In the genomic region with DNA sequence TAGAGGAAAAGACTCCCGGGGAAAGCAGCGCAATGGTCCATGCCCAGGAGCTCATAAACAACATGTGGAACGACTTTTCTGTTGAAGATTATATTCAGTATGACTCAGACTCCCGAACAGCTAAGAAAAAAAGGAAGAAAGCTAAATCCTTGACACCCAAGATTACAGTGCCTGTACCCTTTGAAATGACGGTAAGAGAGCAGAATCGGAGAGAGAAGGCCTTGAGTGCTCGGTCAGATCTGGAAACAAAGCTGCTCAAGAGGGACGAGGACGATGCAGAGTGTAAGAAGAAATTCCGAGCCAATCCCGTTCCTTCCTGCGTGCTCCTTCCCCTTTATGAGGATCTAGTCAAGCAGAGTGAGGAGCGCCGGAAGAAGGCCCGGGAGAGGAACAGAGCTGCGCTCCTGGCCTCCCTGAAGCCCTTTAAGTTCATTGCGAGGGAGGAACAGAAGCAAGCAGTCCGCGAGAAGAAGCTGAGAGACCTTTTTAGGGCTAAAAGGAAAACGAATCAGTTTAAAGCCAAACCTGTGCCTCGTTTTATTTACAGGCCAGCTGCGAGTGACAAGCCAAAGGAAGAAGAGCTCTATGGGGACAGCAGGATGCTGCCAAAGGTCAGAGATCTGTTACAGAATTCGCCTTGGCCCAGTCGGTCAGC, we compare ENCODE assay signal across 21 mouse cellular contexts. TPM values are rescaled to one million over a fixed set of nuclear protein-coding genes. Genes with fewer than 3 reads are reported as not detected.
A peak's percentile ranks its signal among the peaks of the same experiment; 100 is the strongest.
DNase-seq lines count a peak whose midpoint lies in the region; ATAC-seq lines count a peak whose summit lies in the region.
"Had no signal": no experiment of that assay in that cellular context is flagged by ENCODE, and none has a peak within 500 bp of the region (broad histone marks: within the 10 kb centered on the region; RNA-seq: fewer than 3 reads in every experiment).

No protein-coding gene starts in this region.

- no peak overlapping the region for H3K4me2 ChIP-seq in embryonic facial prominence, embryonic 13.5 days
- H3K4me2 ChIP-seq in forebrain, embryonic 14.5 days (ENCODE audit: low read length), result no peak overlapping the region

- no peaks in the 10 kb centered on the region for H3K9me3 ChIP-seq in embryonic facial prominence, embryonic 13.5 days
- H3K9me3 ChIP-seq in forebrain, embryonic 14.5 days (replicated peaks; ENCODE audit: control insufficient read depth, low read length), result no peaks in the 10 kb centered on the region
- H3K9me3 ChIP-seq: G1E had no signal

- no peak overlapping the region for H3K27ac ChIP-seq in embryonic facial prominence, embryonic 13.5 days
- H3K27ac ChIP-seq in forebrain, embryonic 14.5 days (ENCODE audit: low read depth, low read length), result no peak overlapping the region

- no peaks in the 10 kb centered on the region for H3K4me1 ChIP-seq in embryonic facial prominence, embryonic 13.5 days
- no peaks in the 10 kb centered on the region for H3K4me1 ChIP-seq in forebrain, embryonic 14.5 days (ENCODE audit: control insufficient read depth, insufficient read depth, low read length)
- H3K4me1 ChIP-seq: megakaryocyte, embryonic 14.5 days had no signal

- no peaks in the 10 kb centered on the region for H3K27me3 ChIP-seq in embryonic facial prominence, embryonic 13.5 days
- H3K27me3 ChIP-seq in forebrain, embryonic 14.5 days (replicated peaks; ENCODE audit: control insufficient read depth, insufficient read depth, low read length), result no peaks in the 10 kb centered on the region

- no peak for ATAC-seq in embryonic facial prominence, embryonic 13.5 days (ENCODE audit: insufficient number of reproducible peaks, insufficient read depth, low FRiP score, low TSS enrichment, low read depth)
- no peak for ATAC-seq in forebrain, embryonic 14.5 days
- ATAC-seq: forebrain, embryonic 16.5 days; liver, postnatal 0 days had no signal

- 55% methylated on average over 24 of the region's 24 CpGs for WGBS in embryonic facial prominence, embryonic 13.5 days
- WGBS in forebrain, embryonic 14.5 days, result 74% methylated on average over 24 of the region's 24 CpGs

- peak; percentile 9 to 27 for DNase-seq in heart, adult 18-20 months
- no peak for DNase-seq in heart, adult 8-10 months (ENCODE audit: low spot score)
- peak; percentile 34 for DNase-seq in ovary, adult 18-20 months (ENCODE audit: low spot score)
- no peak for DNase-seq in ovary, postnatal 10 days (ENCODE audit: low spot score)
- peak; percentile 26 to 43 for DNase-seq in adrenal gland, adult 18-20 months (ENCODE audit: low spot score in 2 of 2)
- no peak for DNase-seq in forebrain, embryonic 14.5 days (ENCODE audit: low spot score)
- DNase-seq in layer of hippocampus, postnatal 25 days (ENCODE audit: extremely low spot score in 1 of 2, low spot score in 1 of 2), result no peak
- DNase-seq: cerebellum, postnatal 10 days; embryo, embryonic 11 days; gastrocnemius, postnatal 10 days; liver; liver, postnatal 0 days; lung, postnatal 14 days; right cerebral cortex, postnatal 25 days; thymus, postnatal 4 days had no signal

- H3K4me3 ChIP-seq in embryonic facial prominence, embryonic 13.5 days, result no peak overlapping the region
- no peak overlapping the region for H3K4me3 ChIP-seq in forebrain, embryonic 14.5 days (ENCODE audit: low read depth, low read length)
- H3K4me3 ChIP-seq: erythroblast, embryonic 14.5 days; megakaryocyte, embryonic 14.5 days had no signal

- 0 out of 2 replicates have a peak overlapping the region, but pooled peaks have one; percentile 32 for H3K9ac ChIP-seq in embryonic facial prominence, embryonic 13.5 days
- no peak overlapping the region for H3K9ac ChIP-seq in forebrain, embryonic 14.5 days (ENCODE audit: low read length)
- H3K9ac ChIP-seq: liver, postnatal 0 days had no signal

- no peaks in the 10 kb centered on the region for H3K36me3 ChIP-seq in embryonic facial prominence, embryonic 13.5 days
- no peaks in the 10 kb centered on the region for H3K36me3 ChIP-seq in forebrain, embryonic 14.5 days (ENCODE audit: control insufficient read depth, insufficient read depth, low read length)
- H3K36me3 ChIP-seq: G1E had no signal

RNA-seq across cellular contexts. Expression of gene Fam161a, which starts 12.9 kb away (rescaled TPM):
- 1 to 10 TPM; 1.3 to 2.6 TPM for total RNA-seq in heart, adult 18-20 months (2021)
- 1 to 10 TPM in 3 of 4 experiments, under 1 TPM in 1; 0.79 to 2.2 (median 1.6) TPM for total RNA-seq in heart, adult 8-10 months (2022)
- total RNA-seq in adrenal gland, adult 18-20 months (2021), result 10 to 100 TPM; 30.2 to 46.8 TPM
- 3.6 and 3.7 TPM in 2 replicates for polyA plus RNA-seq in embryonic facial prominence, embryonic 13.5 days (2015; fragmentation: Nextera tagmentation; extraction: Ambion mirVana)
- 3.2 and 4.1 TPM in 2 replicates for polyA plus RNA-seq in forebrain, embryonic 14.5 days (2014; fragmentation: Nextera tagmentation; extraction: Ambion mirVana)
- 1 to 10 TPM; 4.2 to 6.3 TPM for total RNA-seq in layer of hippocampus, postnatal 25 days (2021)

RNA-seq across cellular contexts. Expression of gene Cct4, which starts 29.9 kb away (rescaled TPM):
- 100 to 1,000 TPM; 136 to 137 TPM for total RNA-seq in heart, adult 18-20 months (2021)
- total RNA-seq in heart, adult 8-10 months (2022), result 100 to 1,000 TPM in 3 of 4 experiments, 10 to 100 TPM in 1; 91.9 to 116 (median 105) TPM
- 100 to 1,000 TPM; 218 to 285 TPM for total RNA-seq in adrenal gland, adult 18-20 months (2021)
- 285 and 289 TPM in 2 replicates for polyA plus RNA-seq in embryonic facial prominence, embryonic 13.5 days (2015; fragmentation: Nextera tagmentation; extraction: Ambion mirVana)
- 378 and 395 TPM in 2 replicates for polyA plus RNA-seq in forebrain, embryonic 14.5 days (2014; fragmentation: Nextera tagmentation; extraction: Ambion mirVana)
- total RNA-seq in layer of hippocampus, postnatal 25 days (2021), result 100 to 1,000 TPM in 1 of 2 experiments, 10 to 100 TPM in 1; 99.5 to 114 TPM

RNA-seq across cellular contexts. Expression of gene Commd1, which starts 38.1 kb away (rescaled TPM):
- total RNA-seq in heart, adult 18-20 months (2021), result 100 to 1,000 TPM; 154 to 162 TPM
- 100 to 1,000 TPM; 133 to 141 (median 141) TPM for total RNA-seq in heart, adult 8-10 months (2022)
- 100 to 1,000 TPM in 1 of 2 experiments, 10 to 100 TPM in 1; 93.8 to 103 TPM for total RNA-seq in adrenal gland, adult 18-20 months (2021)
- polyA plus RNA-seq in embryonic facial prominence, embryonic 13.5 days (2015; fragmentation: Nextera tagmentation; extraction: Ambion mirVana), result 387 and 398 TPM in 2 replicates
- 285 and 304 TPM in 2 replicates for polyA plus RNA-seq in forebrain, embryonic 14.5 days (2014; fragmentation: Nextera tagmentation; extraction: Ambion mirVana)
- 10 to 100 TPM; 50.9 to 62.2 TPM for total RNA-seq in layer of hippocampus, postnatal 25 days (2021)

RNA-seq across cellular contexts. Expression of gene Gm28048, which starts 38.4 kb away (rescaled TPM):
- 1 to 10 TPM; 4.7 to 5.3 TPM for total RNA-seq in heart, adult 18-20 months (2021)
- total RNA-seq in heart, adult 8-10 months (2022), result 1 to 10 TPM; 2.4 to 7.1 (median 4.1) TPM
- 10 to 100 TPM; 23.9 to 39.5 TPM for total RNA-seq in adrenal gland, adult 18-20 months (2021)
- 8.6 and 12.3 TPM in 2 replicates for polyA plus RNA-seq in embryonic facial prominence, embryonic 13.5 days (2015; fragmentation: Nextera tagmentation; extraction: Ambion mirVana)
- polyA plus RNA-seq in forebrain, embryonic 14.5 days (2014; fragmentation: Nextera tagmentation; extraction: Ambion mirVana), result 4.0 and 4.3 TPM in 2 replicates
- total RNA-seq in layer of hippocampus, postnatal 25 days (2021), result 10 to 100 TPM in 1 of 2 experiments, 1 to 10 TPM in 1; 9.5 to 10.4 TPM
- total RNA-seq: midbrain, postnatal 0 days had no signal
- polyA plus RNA-seq: erythroblast, embryonic 14.5 days; G1E had no signal

RNA-seq across cellular contexts. Expression of gene Zrsr1, which starts 48.4 kb away (rescaled TPM):
- 10 to 100 TPM; 18.5 to 19.3 TPM for total RNA-seq in heart, adult 18-20 months (2021)
- 10 to 100 TPM; 19.1 to 29.4 (median 20.6) TPM for total RNA-seq in heart, adult 8-10 months (2022)
- 10 to 100 TPM; 36.6 to 46.3 TPM for total RNA-seq in adrenal gland, adult 18-20 months (2021)
- 4.0 and 4.8 TPM in 2 replicates for polyA plus RNA-seq in embryonic facial prominence, embryonic 13.5 days (2015; fragmentation: Nextera tagmentation; extraction: Ambion mirVana)
- polyA plus RNA-seq in forebrain, embryonic 14.5 days (2014; fragmentation: Nextera tagmentation; extraction: Ambion mirVana), result 4.7 and 5.6 TPM in 2 replicates
- total RNA-seq in layer of hippocampus, postnatal 25 days (2021), result 10 to 100 TPM; 56.5 to 61.7 TPM

Comparison
In these comparisons a context has a peak if more than half of its experiments do, and no peak if none do; other contexts are left out.
1. DNase-seq: peak in heart, adult 18-20 months (2 of 2), ovary, adult 18-20 months (single experiment) and adrenal gland, adult 18-20 months (2 of 2); none in heart, adult 8-10 months (single experiment), ovary, postnatal 10 days (single experiment), forebrain, embryonic 14.5 days (single experiment) and layer of hippocampus, postnatal 25 days (0 of 2).
2. RNA of gene Fam161a, which starts 12.9 kb away (total RNA-seq): 30.2 to 46.8 TPM in adrenal gland, adult 18-20 months; 4.2 to 6.3 TPM in layer of hippocampus, postnatal 25 days, 1.3 to 2.6 TPM in heart, adult 18-20 months and 0.79 to 2.2 TPM in heart, adult 8-10 months; every median in the first group is over 4 times any median in the second.